Mouse (Mus musculus): Measurements from ENCODE around the gene Sema7a. TPM values are rescaled to one million over a fixed set of nuclear protein-coding genes. Genes with fewer than 3 reads are reported as not detected.

The Sema7a gene
- polyA plus RNA-seq, 1 experiment = 1.7 TPM

GRCm38 (mm10) chr9:57903589-57904249, 36.2 kb upstream of the Sema7a start:
- Histone ChIP-seq H3K27me3 (ENCODE audit: control insufficient read depth, insufficient read depth, low read length, poor library complexity, severe bottlenecking) (no peaks in the 10 kb centered on the region), H3K4me1 (ENCODE audit: control insufficient read depth, insufficient read depth, low read length) (no peaks in the 10 kb centered on the region), H3K27ac (ENCODE audit: insufficient read depth, low read length) (no peak overlapping the region), H3K4me3 (ENCODE audit: low read depth, low read length) (no peak overlapping the region), H3K9me3 (replicated peaks; ENCODE audit: control insufficient read depth, insufficient read depth, low read length, poor library complexity, severe bottlenecking) (no peaks in the 10 kb centered on the region), H3K9ac (ENCODE audit: low read depth, poor library complexity, severe bottlenecking) (no peak overlapping the region), H3K36me3 (ENCODE audit: control insufficient read depth, insufficient read depth, low read length, poor library complexity, severe bottlenecking) (no peaks in the 10 kb centered on the region)
- TF ChIP-seq CTCF (IDR thresholded peaks at IDR 0.05; ENCODE audit: low read depth, low read length) (no peak), EP300 (IDR thresholded peaks at IDR 0.05; ENCODE audit: insufficient read depth, low read depth, low read length) (no peak), POLR2A (IDR thresholded peaks at IDR 0.05; ENCODE audit: insufficient read depth, low read length) (no peak)

- H3K9ac ChIP-seq (ENCODE audit: low read depth, poor library complexity, severe bottlenecking) = no peak overlapping the region
- TF ChIP-seq EP300 (IDR thresholded peaks at IDR 0.05; ENCODE audit: insufficient read depth, low read depth, low read length) (no peak), POLR2A (IDR thresholded peaks at IDR 0.05; ENCODE audit: insufficient read depth, low read length) (no peak), CTCF (IDR thresholded peaks at IDR 0.05; ENCODE audit: low read depth, low read length) (no peak)
- no peaks in the 10 kb centered on the region for H3K9me3 ChIP-seq (replicated peaks; ENCODE audit: control insufficient read depth, insufficient read depth, low read length, poor library complexity, severe bottlenecking)
- H3K4me1 ChIP-seq (ENCODE audit: control insufficient read depth, insufficient read depth, low read length) = no peaks in the 10 kb centered on the region
- H3K4me3 ChIP-seq (ENCODE audit: low read depth, low read length) = no peak overlapping the region
- H3K27ac ChIP-seq (ENCODE audit: insufficient read depth, low read length) = no peak overlapping the region
- no peaks in the 10 kb centered on the region for H3K36me3 ChIP-seq (ENCODE audit: control insufficient read depth, insufficient read depth, low read length, poor library complexity, severe bottlenecking)
- no peaks in the 10 kb centered on the region for H3K27me3 ChIP-seq (ENCODE audit: control insufficient read depth, insufficient read depth, low read length, poor library complexity, severe bottlenecking)
Observed at GRCm38 (mm10) chr9:57904250-57904644, 35.7 kb upstream of the Sema7a start.

DNA sequence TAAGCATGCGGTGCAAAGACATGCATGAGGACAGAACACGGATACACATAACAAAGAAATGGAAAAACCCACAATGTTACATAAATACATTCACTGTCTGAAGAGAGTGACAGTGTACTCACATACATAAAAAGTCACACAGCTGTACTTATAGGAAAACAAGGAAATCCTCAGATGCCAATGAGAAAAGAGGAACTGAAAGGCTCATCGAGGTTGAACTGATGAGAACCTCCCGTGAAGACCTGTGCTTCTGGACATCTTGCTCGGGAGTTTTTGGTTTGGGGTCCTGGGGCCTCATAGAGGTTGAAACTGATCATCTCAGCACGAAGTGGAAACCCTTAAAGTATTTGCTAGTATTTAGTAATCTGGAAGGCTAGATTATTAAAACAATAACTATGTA, 32.7 kb upstream of the Sema7a start:
- H3K27ac ChIP-seq (ENCODE audit: insufficient read depth, low read length) = no peak overlapping the region
- H3K27me3 ChIP-seq (ENCODE audit: control insufficient read depth, insufficient read depth, low read length, poor library complexity, severe bottlenecking) = no peaks in the 10 kb centered on the region
- no peak overlapping the region for H3K4me3 ChIP-seq (ENCODE audit: low read depth, low read length)
- H3K9ac ChIP-seq (ENCODE audit: low read depth, poor library complexity, severe bottlenecking) = no peak overlapping the region
- no peaks in the 10 kb centered on the region for H3K4me1 ChIP-seq (ENCODE audit: control insufficient read depth, insufficient read depth, low read length)
- TF ChIP-seq EP300 (IDR thresholded peaks at IDR 0.05; ENCODE audit: insufficient read depth, low read depth, low read length) (no peak), POLR2A (IDR thresholded peaks at IDR 0.05; ENCODE audit: insufficient read depth, low read length) (no peak), CTCF (IDR thresholded peaks at IDR 0.05; ENCODE audit: low read depth, low read length) (no peak)
- H3K36me3 ChIP-seq (ENCODE audit: control insufficient read depth, insufficient read depth, low read length, poor library complexity, severe bottlenecking) = no peaks in the 10 kb centered on the region
- H3K9me3 ChIP-seq (replicated peaks; ENCODE audit: control insufficient read depth, insufficient read depth, low read length, poor library complexity, severe bottlenecking) = no peaks in the 10 kb centered on the region

- H3K9me3 ChIP-seq (replicated peaks; ENCODE audit: control insufficient read depth, insufficient read depth, low read length, poor library complexity, severe bottlenecking) = no peaks in the 10 kb centered on the region
- TF ChIP-seq CTCF (IDR thresholded peaks at IDR 0.05; ENCODE audit: low read depth, low read length) (no peak), POLR2A (IDR thresholded peaks at IDR 0.05; ENCODE audit: insufficient read depth, low read length) (peak; percentile 94), EP300 (IDR thresholded peaks at IDR 0.05; ENCODE audit: insufficient read depth, low read depth, low read length) (no peak)
- peak within 1 kb of the TSS; percentile 17; the same call in 1 of the 2 replicates for H3K27ac ChIP-seq (ENCODE audit: insufficient read depth, low read length)
- H3K9ac ChIP-seq (ENCODE audit: low read depth, poor library complexity, severe bottlenecking) = peak within 1 kb of the TSS; percentile 69
- H3K27me3 ChIP-seq (ENCODE audit: control insufficient read depth, insufficient read depth, low read length, poor library complexity, severe bottlenecking) = no peaks in the 10 kb centered on the region
- H3K4me1 ChIP-seq (ENCODE audit: control insufficient read depth, insufficient read depth, low read length) = no peaks in the 10 kb centered on the region
- peak within 1 kb of the TSS; percentile 94 for H3K4me3 ChIP-seq (ENCODE audit: low read depth, low read length)
- H3K36me3 ChIP-seq (ENCODE audit: control insufficient read depth, insufficient read depth, low read length, poor library complexity, severe bottlenecking) = peaks cover 3% of the 10 kb centered on the region; the same call in 1 of the 2 replicates
Observed at GRCm38 (mm10) chr9:57910254-57911160, 29.4 kb upstream of the Sema7a start, which contains the start of gene Ubl7. Gene Ubl7 (plus strand): TSS chr9:57910979.

- no peak for TF ChIP-seq EP300 (IDR thresholded peaks at IDR 0.05; ENCODE audit: insufficient read depth, low read depth, low read length)
- no peak for TF ChIP-seq POLR2A (IDR thresholded peaks at IDR 0.05; ENCODE audit: insufficient read depth, low read length)
- TF ChIP-seq CTCF (IDR thresholded peaks at IDR 0.05; ENCODE audit: low read depth, low read length) = no peak
- Histone ChIP-seq H3K36me3 (ENCODE audit: control insufficient read depth, insufficient read depth, low read length, poor library complexity, severe bottlenecking) (peaks cover 7% of the 10 kb centered on the region), H3K9me3 (replicated peaks; ENCODE audit: control insufficient read depth, insufficient read depth, low read length, poor library complexity, severe bottlenecking) (no peaks in the 10 kb centered on the region), H3K9ac (ENCODE audit: low read depth, poor library complexity, severe bottlenecking) (no peak overlapping the region), H3K4me1 (ENCODE audit: control insufficient read depth, insufficient read depth, low read length) (no peaks in the 10 kb centered on the region), H3K27me3 (ENCODE audit: control insufficient read depth, insufficient read depth, low read length, poor library complexity, severe bottlenecking) (no peaks in the 10 kb centered on the region), H3K4me3 (ENCODE audit: low read depth, low read length) (no peak overlapping the region), H3K27ac (ENCODE audit: insufficient read depth, low read length) (no peak overlapping the region)
Observed at GRCm38 (mm10) chr9:57912571-57912970, 27.3 kb upstream of the Sema7a start.
